Mouse (Mus musculus) heart, postnatal 0 days (tissue): ENCODE results near the gene Pip5k1b.

ENCODE experiments used
- CTCF ChIP-seq: IDR thresholded peaks from 2 replicates; pipeline ENCODE4 v1.5.1; 2016; ENCODE audit warnings: antibody characterized with exemption, control low read depth, low read depth
- EP300 ChIP-seq: IDR thresholded peaks from 2 replicates; pipeline ENCODE4 v1.6.1; 2016; ENCODE audit warnings: antibody characterized with exemption, low read depth

GRCm38 (mm10) chr19:24528129-24528730 is 27.4 kb downstream of the Pip5k1b start:
- TF ChIP-seq EP300 (no peak), CTCF (no peak)
